Mouse (Mus musculus) midbrain, embryonic 11.5 days (tissue): ENCODE results near the gene Cachd1. TPM values are rescaled to one million over a fixed set of nuclear protein-coding genes. Genes with fewer than 3 reads are reported as not detected.

Experiments
- ATAC-seq: fragments of 200-750 bp; cut with Nextera tagmentation; 2 replicates; pipeline ENCODE4 v1.8.0; 2017; ENCODE audit warnings: moderate TSS enrichment, moderate library complexity; ENCODE audit not compliant: low FRiP score
- DNase-seq: peaks from one replicate; pipeline ENCODE4 v3.0.0; 2015; ENCODE audit warnings: low spot score; ENCODE audit errors: missing footprints
- H3K27ac ChIP-seq: fragments of 300-500 bp; sonication (generic); 2 replicates; pipeline ENCODE4 v1.5.1; 2014; ENCODE audit warnings: low read depth, low read length
- H3K27me3 ChIP-seq: fragments of 300-500 bp; sonication (generic); 2 replicates; pipeline ENCODE4 v1.6.1; 2014; ENCODE audit warnings: mild to moderate bottlenecking, low read length, moderate library complexity, mixed read lengths; ENCODE audit not compliant: control insufficient read depth, insufficient read depth
- H3K36me3 ChIP-seq: fragments of 300-500 bp; sonication (generic); 2 replicates; pipeline ENCODE4 v1.6.1; 2014; ENCODE audit warnings: mild to moderate bottlenecking, low read length, moderate library complexity, mixed read lengths; ENCODE audit not compliant: control insufficient read depth, insufficient read depth
- H3K4me1 ChIP-seq: fragments of 300-500 bp; sonication (generic); 2 replicates; pipeline ENCODE4 v1.6.1; 2014; ENCODE audit warnings: low read length; ENCODE audit not compliant: control insufficient read depth, insufficient read depth
- H3K4me2 ChIP-seq: fragments of 300-500 bp; sonication (generic); 2 replicates; pipeline ENCODE4 v1.6.1; 2014; ENCODE audit warnings: mild to moderate bottlenecking, moderate library complexity
- H3K4me3 ChIP-seq: fragments of 300-500 bp; sonication (generic); 2 replicates; pipeline ENCODE4 v1.5.1; 2014; ENCODE audit warnings: low read depth, low read length
- H3K9ac ChIP-seq: fragments of 300-500 bp; sonication (generic); 2 replicates; pipeline ENCODE4 v1.6.1; 2014; ENCODE audit warnings: low read length
- H3K9me3 ChIP-seq: fragments of 300-500 bp; sonication (generic); 2 replicates; pipeline ENCODE4 v1.6.1; 2016; ENCODE audit warnings: low read length; ENCODE audit not compliant: control insufficient read depth
- WGBS: fragments of 180-500 bp; shearing (Covaris S2); extraction: QIAGEN DNeasy Blood & Tissue Kit; methylation state at CpG from one replicate; pipeline ENCODE4 v1.1.7; 2014; 5-methylcytosine and 5-hydroxymethylcytosine counted together
- polyA plus RNA-seq: library from polyadenylated mRNA; unstranded; fragments of >200 nt; fragmentation: Nextera tagmentation; extraction: Ambion mirVana; gene quantifications from 2 replicates; pipeline ENCODE4 v1.2.1, GENCODE M21; 2014

Gene Cachd1
- polyA plus RNA-seq, 1 experiment from 2014 or later = 39.0 TPM

DNA sequence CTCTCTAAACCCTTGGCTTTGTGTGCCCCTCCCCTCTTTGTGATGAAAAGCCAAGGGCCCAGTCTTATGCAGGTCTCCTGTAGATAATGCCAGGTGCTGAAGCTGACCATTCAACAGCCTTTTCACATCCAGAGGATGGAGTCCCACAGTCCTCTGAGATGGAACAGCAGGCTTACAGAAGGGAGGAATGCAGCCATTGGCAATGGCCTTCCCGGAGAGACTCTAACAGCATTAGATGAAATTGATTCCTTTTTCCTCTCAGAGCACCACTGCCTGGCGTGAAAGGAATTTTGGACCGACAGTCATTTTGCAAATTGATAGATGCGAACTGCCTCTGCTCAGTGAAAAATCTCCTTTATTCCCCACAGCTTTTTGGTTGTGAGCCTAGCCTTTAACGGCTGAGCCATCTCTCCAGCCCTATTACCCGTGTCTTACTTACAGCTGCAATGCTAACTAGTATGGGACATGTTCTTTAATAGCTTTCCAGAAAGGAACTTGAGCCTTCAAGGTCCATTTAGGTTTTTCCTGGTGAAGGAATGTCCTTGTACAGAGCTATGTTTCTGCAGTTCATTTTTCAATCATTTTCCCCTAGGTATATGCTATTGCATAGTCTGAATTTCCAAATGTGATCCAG is 18.1 kb upstream of the Cachd1 start:
- DNase-seq = peak; percentile 71
- H3K4me2 ChIP-seq = no peak overlapping the region
- H3K36me3 ChIP-seq = no peaks in the 10 kb centered on the region
- ATAC-seq = no peak
- no peaks in the 10 kb centered on the region for H3K27me3 ChIP-seq
- no peaks in the 10 kb centered on the region for H3K9me3 ChIP-seq
- H3K27ac ChIP-seq = no peak overlapping the region
- 84% methylated on average over 6 of the region's 6 CpGs for WGBS
- no peak overlapping the region for H3K9ac ChIP-seq
- no peaks in the 10 kb centered on the region for H3K4me1 ChIP-seq
- no peak overlapping the region for H3K4me3 ChIP-seq

DNA sequence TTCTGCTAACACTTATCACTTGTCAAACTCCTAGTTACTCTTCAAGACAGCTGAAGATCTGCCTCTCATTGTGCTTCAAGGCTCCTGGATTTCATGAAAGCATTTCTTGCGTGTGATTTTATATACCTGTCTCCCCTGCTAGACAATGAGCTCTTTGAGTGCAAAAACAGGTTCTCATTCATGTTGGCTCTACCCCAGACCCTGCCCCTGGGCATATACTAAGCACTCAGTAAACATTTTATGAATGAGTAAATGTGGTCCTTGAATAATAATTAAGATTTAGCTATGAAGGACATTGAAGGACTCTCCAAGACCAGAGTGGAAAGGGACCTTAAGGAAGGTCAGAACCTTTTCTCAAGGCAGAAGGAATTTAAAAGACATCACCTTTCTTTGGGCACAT is 16.9 kb upstream of the Cachd1 start:
- H3K4me2 ChIP-seq = no peak overlapping the region
- ATAC-seq (no peak), DNase-seq (no peak)
- no peak overlapping the region for H3K9ac ChIP-seq
- no peaks in the 10 kb centered on the region for H3K4me1 ChIP-seq
- H3K4me3 ChIP-seq = no peak overlapping the region
- no peaks in the 10 kb centered on the region for H3K9me3 ChIP-seq
- 85% methylated on average over 1 of the region's 1 CpGs for WGBS
- H3K27ac ChIP-seq = no peak overlapping the region
- no peaks in the 10 kb centered on the region for H3K36me3 ChIP-seq
- H3K27me3 ChIP-seq = no peaks in the 10 kb centered on the region

DNA sequence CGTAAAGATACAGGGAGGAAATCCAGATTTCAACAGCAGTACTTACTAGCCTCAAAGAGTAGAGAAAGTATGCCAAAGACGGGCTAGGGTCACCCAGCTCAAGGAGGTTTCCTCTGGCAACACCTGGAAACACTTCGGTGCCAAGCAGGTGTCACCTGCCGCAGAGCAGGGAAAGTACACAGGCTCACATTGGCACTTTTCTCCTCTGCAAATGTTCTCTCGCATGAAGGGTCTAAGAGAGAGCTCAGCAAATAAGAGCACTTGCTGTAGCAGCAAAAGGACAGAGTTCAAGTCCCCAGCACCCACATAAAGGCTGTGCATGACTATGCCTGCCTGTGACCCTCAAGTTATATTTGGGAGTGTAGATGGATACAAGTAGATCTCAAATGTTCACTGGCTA is 16.1 kb upstream of the Cachd1 start:
- no peak overlapping the region for H3K27ac ChIP-seq
- ATAC-seq (no peak), DNase-seq (no peak)
- H3K27me3 ChIP-seq = no peaks in the 10 kb centered on the region
- H3K9ac ChIP-seq = no peak overlapping the region
- WGBS = 88% methylated on average over 5 of the region's 5 CpGs
- no peaks in the 10 kb centered on the region for H3K36me3 ChIP-seq
- H3K9me3 ChIP-seq = no peaks in the 10 kb centered on the region
- no peaks in the 10 kb centered on the region for H3K4me1 ChIP-seq
- H3K4me2 ChIP-seq = no peak overlapping the region
- H3K4me3 ChIP-seq = no peak overlapping the region

DNA sequence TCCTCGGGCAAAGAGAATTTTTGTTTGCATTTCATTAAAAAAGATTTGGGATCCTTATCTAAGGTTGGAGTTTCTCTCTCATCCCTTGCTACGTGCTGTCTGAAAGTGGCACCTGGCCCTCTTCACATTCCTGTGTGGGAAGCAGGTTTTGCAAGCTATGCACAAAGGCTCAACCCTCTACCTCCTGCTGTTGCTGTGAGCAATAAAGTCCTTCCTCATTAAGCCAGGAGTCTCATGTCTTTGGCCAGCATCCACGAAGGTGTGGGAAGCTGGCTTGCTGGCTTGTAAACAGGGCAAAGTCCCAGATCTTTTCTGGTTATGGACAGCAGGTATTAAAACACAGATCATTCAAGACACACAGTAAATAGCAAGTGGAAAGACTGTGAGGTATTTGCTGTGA is 7.9 kb upstream of the Cachd1 start:
- no peak for DNase-seq
- WGBS = 65% methylated on average over 3 of the region's 3 CpGs
- no peak for ATAC-seq
- Histone ChIP-seq H3K9ac (no peak overlapping the region), H3K36me3 (no peaks in the 10 kb centered on the region), H3K4me1 (no peaks in the 10 kb centered on the region), H3K4me3 (no peak overlapping the region), H3K27ac (no peak overlapping the region), H3K9me3 (no peaks in the 10 kb centered on the region), H3K27me3 (no peaks in the 10 kb centered on the region), H3K4me2 (no peak overlapping the region)

DNA sequence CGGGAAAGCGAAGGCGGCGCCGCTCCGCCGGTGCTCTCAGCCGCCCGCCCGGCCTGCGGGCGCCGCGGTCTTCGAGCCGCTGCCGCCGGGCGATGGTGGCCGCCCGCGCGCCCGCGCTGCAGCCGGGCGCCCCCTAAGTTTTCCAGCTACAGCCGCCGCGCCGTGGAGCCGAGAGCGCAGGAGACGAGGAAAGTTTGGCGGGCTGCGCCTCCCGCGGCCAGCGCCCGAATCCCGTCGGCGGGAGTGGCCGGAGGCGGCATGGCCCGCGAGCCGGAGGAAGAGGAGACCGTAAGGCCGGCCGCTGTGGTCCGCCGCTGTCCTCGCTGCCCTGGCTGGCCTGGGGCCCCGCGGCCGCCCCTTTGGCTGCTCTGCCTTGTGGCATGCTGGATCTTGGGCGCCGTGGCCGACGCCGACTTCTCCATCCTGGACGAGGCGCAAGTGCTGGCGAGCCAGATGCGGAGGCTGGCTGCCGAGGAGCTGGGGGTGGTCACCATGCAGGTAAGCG is 448 bp downstream of the Cachd1 start:
- Histone ChIP-seq H3K9me3 (no peaks in the 10 kb centered on the region), H3K9ac (peak overlapping the region; percentile 91), H3K4me1 (peaks cover 37% of the 10 kb centered on the region), H3K27me3 (no peaks in the 10 kb centered on the region), H3K36me3 (no peaks in the 10 kb centered on the region), H3K4me3 (peak overlapping the region; percentile 63), H3K4me2 (peak overlapping the region; percentile 79), H3K27ac (peak overlapping the region; percentile 85)
- ATAC-seq (peak; percentile 59), DNase-seq (peak; percentile 97)
- WGBS = 1% methylated on average over 49 of the region's 68 CpGs

DNA sequence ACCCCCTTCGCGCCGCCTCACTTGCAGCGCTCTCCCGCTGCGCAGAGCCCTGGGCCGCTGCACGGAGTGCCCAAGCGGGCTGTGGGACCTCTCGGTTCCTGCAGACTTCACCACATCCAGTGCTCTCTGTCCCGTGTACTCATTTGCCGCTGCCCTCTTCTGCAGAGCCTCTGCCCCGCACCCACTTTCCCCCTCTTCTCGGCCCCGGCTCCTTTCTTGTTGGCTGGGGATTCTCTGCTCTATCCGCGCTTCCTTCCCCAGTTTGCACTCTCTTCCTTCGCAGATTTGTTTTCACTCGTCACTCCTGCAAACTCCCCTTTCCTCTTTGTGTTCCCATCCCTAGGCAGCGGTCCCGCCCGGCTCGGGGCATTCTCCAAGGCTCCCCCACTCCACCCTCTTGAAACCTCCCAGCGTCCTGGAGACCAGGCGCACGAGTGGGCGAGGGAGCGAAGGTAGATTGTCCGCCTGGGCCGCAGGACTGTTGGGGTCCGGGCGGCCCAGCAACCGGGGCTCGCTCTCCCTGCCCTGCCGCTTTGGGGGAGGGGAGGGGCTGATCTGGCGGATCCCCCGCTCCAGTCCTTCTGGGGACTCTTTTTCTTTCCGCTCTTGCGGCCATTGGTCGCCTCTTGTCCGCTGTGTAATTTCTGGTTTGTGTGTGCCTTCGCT is 1.0 kb downstream of the Cachd1 start:
- DNase-seq (peak; percentile 98), ATAC-seq (peak; percentile 65)
- Histone ChIP-seq H3K27ac (peak overlapping the region; percentile 85), H3K36me3 (no peaks in the 10 kb centered on the region), H3K9me3 (no peaks in the 10 kb centered on the region), H3K4me3 (peak overlapping the region; percentile 63), H3K27me3 (no peaks in the 10 kb centered on the region), H3K9ac (peak overlapping the region; percentile 91), H3K4me1 (peaks cover 39% of the 10 kb centered on the region), H3K4me2 (peak overlapping the region; percentile 79)
- under 1% methylated on average over 42 of the region's 42 CpGs for WGBS

DNA sequence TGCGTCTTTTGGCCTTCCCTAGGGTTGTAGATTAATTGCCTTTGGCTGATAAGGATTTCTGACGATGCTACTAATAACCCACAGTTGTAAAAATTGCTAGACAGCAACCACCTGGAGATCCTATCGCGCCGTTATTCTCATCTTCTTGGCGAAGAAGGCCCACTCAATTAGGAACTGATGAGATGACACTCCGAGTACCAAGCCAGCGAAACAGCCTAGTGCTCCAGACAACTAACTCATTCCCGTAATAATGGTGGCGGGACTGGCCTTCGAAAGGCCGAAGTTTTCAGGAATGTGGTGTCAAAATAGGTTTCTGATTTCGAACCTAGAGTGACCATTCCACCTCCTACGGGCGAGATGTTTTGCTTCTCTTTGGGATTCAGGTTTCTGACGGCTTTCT is 1.6 kb downstream of the Cachd1 start:
- H3K27ac ChIP-seq = peak overlapping the region; percentile 85
- H3K9me3 ChIP-seq = no peaks in the 10 kb centered on the region
- DNase-seq (peak; percentile 96), ATAC-seq (no peak)
- WGBS = under 1% methylated on average over 16 of the region's 16 CpGs
- peaks cover 39% of the 10 kb centered on the region for H3K4me1 ChIP-seq
- peak overlapping the region; percentile 63 for H3K4me3 ChIP-seq
- H3K36me3 ChIP-seq = no peaks in the 10 kb centered on the region
- peak overlapping the region; percentile 79 for H3K4me2 ChIP-seq
- peak overlapping the region; percentile 91 for H3K9ac ChIP-seq
- no peaks in the 10 kb centered on the region for H3K27me3 ChIP-seq

DNA sequence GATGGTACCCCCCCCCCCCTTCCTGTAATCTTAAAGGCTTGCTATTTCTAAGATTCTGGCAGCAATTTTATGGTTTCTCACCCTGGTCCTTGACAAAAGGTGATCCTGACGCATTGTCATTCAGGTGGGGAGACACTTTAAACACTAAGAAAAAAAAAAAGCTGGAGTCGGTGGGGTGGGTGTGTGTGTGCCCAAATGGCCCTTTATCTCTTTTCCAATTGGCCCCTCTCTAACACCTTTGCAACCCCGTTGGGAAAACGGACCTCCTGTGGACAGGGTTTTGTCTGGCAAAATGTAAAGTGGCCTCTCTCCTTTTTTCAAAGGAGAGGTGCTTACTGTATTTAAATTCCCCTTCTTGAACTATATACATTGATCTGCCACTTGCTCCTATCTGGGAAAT is 2.5 kb downstream of the Cachd1 start:
- no peak for DNase-seq

DNA sequence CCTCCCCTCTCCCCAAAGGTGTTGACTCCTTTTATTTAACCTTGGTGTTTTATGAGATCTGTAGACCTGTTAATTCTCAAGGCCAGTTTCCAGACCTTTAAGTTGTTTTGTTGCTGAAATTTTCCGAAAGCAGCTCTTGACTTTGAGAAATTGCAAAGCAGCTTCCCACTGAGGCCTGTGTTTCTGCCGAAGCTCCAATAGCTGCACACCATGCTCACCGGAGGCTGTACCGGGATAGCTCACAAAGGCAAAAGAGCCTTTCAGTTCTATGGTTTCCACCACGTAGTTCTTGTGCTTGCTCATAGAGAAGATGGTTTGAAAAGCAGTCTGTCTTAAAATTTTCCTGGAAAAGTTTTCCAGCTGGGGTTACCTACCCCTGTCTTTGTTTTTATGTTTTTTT is 3.2 kb downstream of the Cachd1 start:
- WGBS = 2% methylated on average over 5 of the region's 5 CpGs
- H3K27me3 ChIP-seq = no peaks in the 10 kb centered on the region
- DNase-seq = no peak
- peak overlapping the region; percentile 91 for H3K9ac ChIP-seq
- peak overlapping the region; percentile 63 for H3K4me3 ChIP-seq
- peaks cover 39% of the 10 kb centered on the region for H3K4me1 ChIP-seq
- peak overlapping the region; percentile 79 for H3K4me2 ChIP-seq
- ATAC-seq = no peak
- no peaks in the 10 kb centered on the region for H3K9me3 ChIP-seq
- H3K36me3 ChIP-seq = no peaks in the 10 kb centered on the region
- H3K27ac ChIP-seq = no peak overlapping the region

More for the DNA sequence above, 2.5 kb downstream of the Cachd1 start:
- no peaks in the 10 kb centered on the region for H3K27me3 ChIP-seq
- no peaks in the 10 kb centered on the region for H3K9me3 ChIP-seq
- H3K9ac ChIP-seq = peak overlapping the region; percentile 91
- ATAC-seq = no peak
- WGBS = under 1% methylated on average over 4 of the region's 4 CpGs
- no peak overlapping the region for H3K27ac ChIP-seq
- H3K4me3 ChIP-seq = peak overlapping the region; percentile 63
- no peaks in the 10 kb centered on the region for H3K36me3 ChIP-seq
- peaks cover 39% of the 10 kb centered on the region for H3K4me1 ChIP-seq
- peak overlapping the region; percentile 79 for H3K4me2 ChIP-seq
